Mouse (Mus musculus) E14TG2a.4 (cell line): Measurements from ENCODE around the gene Notch4.

ENCODE experiments used
- CTCF ChIP-seq: conservative IDR thresholded peaks from 2 replicates; pipeline ENCODE4 v1.5.1; 2014; ENCODE audit warnings: low read length
- NANOG ChIP-seq: IDR thresholded peaks from 2 replicates; pipeline ENCODE4 v1.6.1; 2014; ENCODE audit warnings: borderline replicate concordance, low read length, mixed read lengths
- POU5F1 ChIP-seq: IDR thresholded peaks from 2 replicates; pipeline ENCODE4 v1.6.1; 2014; ENCODE audit warnings: low read length, borderline replicate concordance

- no peak for TF ChIP-seq CTCF
- TF ChIP-seq NANOG = no peak
- no peak for TF ChIP-seq POU5F1
Measured at GRCm38 (mm10) chr17:34517795-34518194, 46.3 kb upstream of the Notch4 start.
